11 mouse cellular contexts compared by ENCODE assay signal in the genomic region with DNA sequence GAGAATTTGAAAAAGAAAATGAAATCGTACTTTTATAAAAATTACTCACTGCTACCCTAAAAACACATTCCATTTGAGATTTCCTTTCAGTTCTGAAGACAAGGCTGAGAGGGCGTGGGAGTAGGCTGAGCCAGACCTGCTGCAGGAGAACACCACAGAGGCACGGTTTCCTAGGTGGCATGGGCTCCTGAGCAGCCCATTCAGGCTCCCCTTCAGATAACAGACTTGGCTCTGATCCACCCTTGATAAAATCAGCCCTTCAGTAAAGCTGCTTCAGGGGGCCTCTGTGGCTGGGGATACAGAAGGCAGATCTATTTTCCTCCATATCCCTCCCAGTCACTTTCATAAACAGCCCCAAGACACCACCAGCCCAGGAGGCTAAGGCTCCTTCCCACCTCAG. TPM values are rescaled to one million over a fixed set of nuclear protein-coding genes. Genes with fewer than 3 reads are reported as not detected.
DNase-seq lines count a peak whose midpoint lies in the region; ATAC-seq lines count a peak whose summit lies in the region.
"Had no signal": no experiment of that assay in that cellular context is flagged by ENCODE, and none has a peak within 500 bp of the region (broad histone marks: within the 10 kb centered on the region; RNA-seq: fewer than 3 reads in every experiment).

No protein-coding gene starts in this region.

- no peak for DNase-seq in heart, postnatal 4 days
- no peak for DNase-seq in embryonic facial prominence, embryonic 10.5 days (ENCODE audit: low spot score)
- DNase-seq in left cerebral cortex, postnatal 25 days (ENCODE audit: low spot score in 2 of 2) = peak; percentile 39 to 78
- DNase-seq in B cell, adult 2 months = no peak
- no peak for DNase-seq in adipocyte (ENCODE audit: low spot score)
- DNase-seq: adrenal gland, adult 2 months had no signal

- ATAC-seq in heart, embryonic 13.5 days (ENCODE audit: extremely low read depth, insufficient number of reproducible peaks, low FRiP score, low TSS enrichment) = no peak
- peak; percentile 23; the same call in 1 of the 2 replicates for ATAC-seq in neural tube, embryonic 13.5 days (ENCODE audit: low read depth)
- no peak for ATAC-seq in neural tube, embryonic 15.5 days (ENCODE audit: low FRiP score)

- WGBS in heart, embryonic 13.5 days = 42% methylated on average over 3 of the region's 3 CpGs
- 51% methylated on average over 3 of the region's 3 CpGs for WGBS in neural tube, embryonic 13.5 days
- WGBS in neural tube, embryonic 15.5 days = 54% methylated on average over 3 of the region's 3 CpGs
- 73% methylated on average over 3 of the region's 3 CpGs for WGBS in embryonic facial prominence, embryonic 10.5 days

- intact Hi-C loops in left cerebral cortex, postnatal 25 days (cut with DNase I) = loop anchor here (5.0 kb wide), 1 partner anchor 136 kb away; no protein-coding TSS in a partner anchor

- H3K4me1 ChIP-seq in heart, embryonic 13.5 days = peaks cover 22% of the 10 kb centered on the region
- peaks cover 34% of the 10 kb centered on the region for H3K4me1 ChIP-seq in neural tube, embryonic 13.5 days (replicated peaks)
- H3K4me1 ChIP-seq in neural tube, embryonic 15.5 days = peaks cover 29% of the 10 kb centered on the region
- H3K4me1 ChIP-seq in embryonic facial prominence, embryonic 10.5 days = peaks cover 40% of the 10 kb centered on the region

- H3K27ac ChIP-seq in heart, embryonic 13.5 days (replicated peaks) = 0 out of 2 replicates have a peak overlapping the region, but pooled peaks have one; percentile 83
- H3K27ac ChIP-seq in neural tube, embryonic 13.5 days (replicated peaks) = peak overlapping the region; percentile 68
- H3K27ac ChIP-seq in neural tube, embryonic 15.5 days (replicated peaks) = no peak overlapping the region
- peak overlapping the region; percentile 24 for H3K27ac ChIP-seq in embryonic facial prominence, embryonic 10.5 days (replicated peaks)
- H3K27ac ChIP-seq: kidney, postnatal 0 days; limb, embryonic 13.5 days had no signal

- no peaks in the 10 kb centered on the region for H3K36me3 ChIP-seq in heart, embryonic 13.5 days
- no peaks in the 10 kb centered on the region for H3K36me3 ChIP-seq in neural tube, embryonic 13.5 days
- H3K36me3 ChIP-seq in neural tube, embryonic 15.5 days = no peaks in the 10 kb centered on the region
- H3K36me3 ChIP-seq in embryonic facial prominence, embryonic 10.5 days (replicated peaks) = no peaks in the 10 kb centered on the region
- H3K36me3 ChIP-seq: limb, embryonic 13.5 days had no signal

- no peaks in the 10 kb centered on the region; the same call in 1 of the 2 replicates for H3K9me3 ChIP-seq in heart, embryonic 13.5 days
- no peaks in the 10 kb centered on the region for H3K9me3 ChIP-seq in neural tube, embryonic 13.5 days
- no peaks in the 10 kb centered on the region for H3K9me3 ChIP-seq in neural tube, embryonic 15.5 days (replicated peaks)
- H3K9me3 ChIP-seq in embryonic facial prominence, embryonic 10.5 days = 0 out of 2 replicates have a peak, but pooled peaks cover 4% of the 10 kb centered on the region
- H3K9me3 ChIP-seq: limb, embryonic 13.5 days had no signal

- peaks cover 12% of the 10 kb centered on the region; the same call in 1 of the 2 replicates for H3K27me3 ChIP-seq in heart, embryonic 13.5 days (replicated peaks)
- no peaks in the 10 kb centered on the region for H3K27me3 ChIP-seq in neural tube, embryonic 13.5 days
- H3K27me3 ChIP-seq in neural tube, embryonic 15.5 days (replicated peaks) = no peaks in the 10 kb centered on the region
- peaks cover 11% of the 10 kb centered on the region; the same call in 1 of the 2 replicates for H3K27me3 ChIP-seq in embryonic facial prominence, embryonic 10.5 days (replicated peaks; ENCODE audit: low read depth, poor library complexity, severe bottlenecking)
- H3K27me3 ChIP-seq: limb, embryonic 13.5 days had no signal

- peak overlapping the region; percentile 47; the same call in 1 of the 2 replicates for H3K9ac ChIP-seq in heart, embryonic 13.5 days
- H3K9ac ChIP-seq in neural tube, embryonic 13.5 days = peak overlapping the region; percentile 38
- no peak overlapping the region; the same call in 1 of the 2 replicates for H3K9ac ChIP-seq in neural tube, embryonic 15.5 days (replicated peaks)
- H3K9ac ChIP-seq: limb, embryonic 13.5 days had no signal

- no peak overlapping the region for H3K4me2 ChIP-seq in heart, embryonic 13.5 days
- H3K4me2 ChIP-seq in neural tube, embryonic 13.5 days = no peak overlapping the region
- H3K4me2 ChIP-seq in neural tube, embryonic 15.5 days = no peak overlapping the region
- H3K4me2 ChIP-seq: limb, embryonic 13.5 days had no signal

- no peak overlapping the region for H3K4me3 ChIP-seq in heart, embryonic 13.5 days
- H3K4me3 ChIP-seq in neural tube, embryonic 13.5 days = no peak overlapping the region
- no peak overlapping the region for H3K4me3 ChIP-seq in neural tube, embryonic 15.5 days (replicated peaks)
- H3K4me3 ChIP-seq in embryonic facial prominence, embryonic 10.5 days = no peak overlapping the region
- H3K4me3 ChIP-seq: limb, embryonic 13.5 days had no signal

RNA-seq across cellular contexts. Expression of a gene that starts 19.8 kb away (rescaled TPM):
- polyA plus RNA-seq in heart, embryonic 13.5 days (2015; fragmentation: Nextera tagmentation; extraction: Ambion mirVana) = 3.1 and 3.8 TPM in 2 replicates
- total RNA-seq in heart, postnatal 4 days (2021) = 10 to 100 TPM; 12.5 to 12.7 TPM
- 21.9 and 22.5 TPM in 2 replicates for polyA plus RNA-seq in neural tube, embryonic 13.5 days (2015; fragmentation: Nextera tagmentation; extraction: Ambion mirVana)
- polyA plus RNA-seq in neural tube, embryonic 15.5 days (2015; fragmentation: Nextera tagmentation; extraction: Ambion mirVana) = 17.1 and 19.7 TPM in 2 replicates
- 11.8 and 12.7 TPM in 2 replicates for polyA plus RNA-seq in embryonic facial prominence, embryonic 10.5 days (2016; fragmentation: Nextera tagmentation; extraction: Ambion mirVana)
- 10 to 100 TPM; 35.1 to 39.4 TPM for total RNA-seq in left cerebral cortex, postnatal 25 days (2021)

Comparison
In these comparisons a context has a peak if more than half of its experiments do, and no peak if none do; other contexts are left out.
1. DNase-seq: peak in left cerebral cortex, postnatal 25 days (2 of 2); none in heart, postnatal 4 days (single experiment), embryonic facial prominence, embryonic 10.5 days (single experiment), B cell, adult 2 months (0 of 2) and adipocyte (single experiment).